Mouse (Mus musculus) midbrain, embryonic 15.5 days (tissue): Measurements from ENCODE around the gene Jsrp1. TPM values are rescaled to one million over a fixed set of nuclear protein-coding genes. Genes with fewer than 3 reads are reported as not detected.

Source experiments
- microRNA counts: library from miRNA; unstranded; fragments of <30 nt; microRNA quantifications from one replicate; lab custom pipeline; 2016
- microRNA-seq: library from miRNA; unstranded; fragments of <30 nt; microRNA quantifications from one replicate; pipeline ENCODE4, GENCODE M21; 2016
- polyA plus RNA-seq: library from polyadenylated mRNA; unstranded; fragments of >200 nt; fragmentation: Nextera tagmentation; extraction: Ambion mirVana; gene quantifications from 2 replicates; pipeline ENCODE4 v1.2.1, GENCODE M21; 2015

The Jsrp1 gene
- polyA plus RNA-seq, 1 experiment from 2014 or later = 0.59 TPM

MicroRNAs encoded within 50 kb of the gene (microRNA counts, 519-probe panel; counts per million panel counts)
- not detected for microRNA mmu-miR-1982 (lab: Ali Mortazavi, UCI)

Small RNA genes lying within 50 kb of the gene (microRNA-seq; reads per million reads assigned to microRNA genes)
- gene Mir1982 = 2.8 reads per million, percentile 11 among the genes with 10 or more reads in this experiment

Other genes starting within 250 kb of the Jsrp1 start
- gene Klf16, start 236.2 kb downstream of the Jsrp1 start, polyA plus RNA-seq = 6.0 and 6.3 TPM in 2 replicates
- 126 and 152 TPM in 2 replicates for gene Abhd17a, start 223.2 kb downstream of the Jsrp1 start, polyA plus RNA-seq
- gene Scamp4, start 210.6 kb downstream of the Jsrp1 start, polyA plus RNA-seq = 65.0 and 66.2 TPM in 2 replicates
- gene Adat3, start 210.6 kb downstream of the Jsrp1 start, polyA plus RNA-seq = 6.0 and 6.9 TPM in 2 replicates
- gene Gm49322, start 207.5 kb downstream of the Jsrp1 start, polyA plus RNA-seq = 4.6 and 5.0 TPM in 2 replicates
- 107 and 123 TPM in 2 replicates for gene Csnk1g2, start 190.7 kb downstream of the Jsrp1 start, polyA plus RNA-seq
- 85.9 and 90.4 TPM in 2 replicates for gene Btbd2, start 156.4 kb downstream of the Jsrp1 start, polyA plus RNA-seq
- gene Mknk2, start 135.4 kb downstream of the Jsrp1 start, polyA plus RNA-seq = 61.5 and 66.6 TPM in 2 replicates
- gene Mob3a, start 111.5 kb downstream of the Jsrp1 start, polyA plus RNA-seq = 63.4 and 64.3 TPM in 2 replicates
- 42.9 and 50.9 TPM in 2 replicates for gene Izumo4, start 111.3 kb downstream of the Jsrp1 start, polyA plus RNA-seq
- 117 and 122 TPM in 2 replicates for gene Ap3d1, start 71.2 kb downstream of the Jsrp1 start, polyA plus RNA-seq
- gene Dot1l, start 58.3 kb downstream of the Jsrp1 start, polyA plus RNA-seq = 21.0 and 25.9 TPM in 2 replicates
- gene Sf3a2, start 15.3 kb downstream of the Jsrp1 start, polyA plus RNA-seq = 60.3 and 62.6 TPM in 2 replicates
- 130 and 147 TPM in 2 replicates for gene Plekhj1, start 14.9 kb downstream of the Jsrp1 start, polyA plus RNA-seq
- 0.10 TPM in 2 replicates for gene Amh, start 8.3 kb downstream of the Jsrp1 start, polyA plus RNA-seq
- 1,243 and 1,388 TPM in 2 replicates for gene Oaz1, start 13.2 kb upstream of the Jsrp1 start, polyA plus RNA-seq
- gene Lingo3, start 30.5 kb upstream of the Jsrp1 start, polyA plus RNA-seq = 10.4 and 11.7 TPM in 2 replicates
- gene Lsm7, start 41.7 kb upstream of the Jsrp1 start, polyA plus RNA-seq = 214 and 222 TPM in 2 replicates
- gene Sppl2b, start 41.8 kb upstream of the Jsrp1 start, polyA plus RNA-seq = 85.5 and 89.5 TPM in 2 replicates
- gene Tmprss9, start 58.4 kb upstream of the Jsrp1 start, polyA plus RNA-seq = 0.23 and 0.41 TPM in 2 replicates
- gene Timm13, start 87.5 kb upstream of the Jsrp1 start, polyA plus RNA-seq = 318 and 330 TPM in 2 replicates
- gene Lmnb2, start 104.7 kb upstream of the Jsrp1 start, polyA plus RNA-seq = 46.9 and 48.9 TPM in 2 replicates
- gene Gadd45b, start 116.6 kb upstream of the Jsrp1 start, polyA plus RNA-seq = 5.5 and 8.2 TPM in 2 replicates
- gene Gng7, start 201.4 kb upstream of the Jsrp1 start, polyA plus RNA-seq = 19.0 and 21.2 TPM in 2 replicates
- 77.5 and 79.2 TPM in 2 replicates for gene Diras1, start 212.2 kb upstream of the Jsrp1 start, polyA plus RNA-seq
- 57.2 and 58.0 TPM in 2 replicates for gene Slc39a3, start 223.9 kb upstream of the Jsrp1 start, polyA plus RNA-seq
- gene Sgta, start 246.7 kb upstream of the Jsrp1 start, polyA plus RNA-seq = 353 and 376 TPM in 2 replicates